Mouse (Mus musculus): ENCODE measurements around the gene Cdc16.
"Not testable (repeated sequence)": the region's sequence is repeated elsewhere in the genome, so short reads cannot be mapped to it uniquely, and the experiment has no call there.

Gene Cdc16

DNA sequence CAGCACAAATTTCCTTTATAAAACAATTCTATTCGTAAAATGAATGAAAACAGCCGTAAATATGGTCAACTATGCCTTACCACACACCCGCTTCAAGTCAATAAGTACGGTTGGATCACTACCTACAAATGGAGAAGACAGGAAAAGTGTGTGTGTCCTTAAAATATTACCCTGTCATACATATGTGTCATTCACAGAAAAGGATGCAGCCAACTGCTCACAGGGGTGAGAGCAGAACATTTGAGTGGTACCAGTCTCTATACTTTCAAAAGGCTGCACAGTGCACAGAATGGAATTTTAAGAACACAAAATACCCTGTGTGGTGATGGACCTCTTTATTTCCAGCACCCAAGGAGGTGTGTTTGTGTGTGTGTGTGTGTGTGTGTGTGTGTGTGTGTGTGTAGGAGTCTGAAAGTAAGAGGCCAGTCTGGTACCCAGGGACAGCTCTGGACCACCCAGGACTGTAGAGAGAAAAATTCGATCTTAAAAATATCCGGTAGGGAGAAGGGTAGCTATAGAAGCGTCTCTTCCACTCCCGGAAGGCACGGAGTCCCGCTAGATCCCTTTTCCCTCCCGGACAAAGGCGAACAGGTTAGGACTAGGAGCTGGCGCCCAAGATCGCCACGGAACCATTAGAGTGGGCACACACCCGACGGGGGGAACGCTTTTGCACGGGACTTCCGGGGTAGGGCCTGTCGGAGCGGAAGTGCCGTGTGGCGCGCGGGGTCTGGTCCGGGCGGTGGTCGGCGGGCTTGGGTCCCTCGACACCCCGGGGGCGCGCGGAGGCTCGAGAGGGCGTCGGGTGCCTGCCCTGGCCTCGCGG, at the start of gene Cdc16:
TSS of gene Cdc16 (plus strand) at position 695 of the 823 bp plus-strand sequence.
- peak; percentile 87 to 91 for DNase-seq (ENCODE audit: low spot score in 2 of 2)

DNA sequence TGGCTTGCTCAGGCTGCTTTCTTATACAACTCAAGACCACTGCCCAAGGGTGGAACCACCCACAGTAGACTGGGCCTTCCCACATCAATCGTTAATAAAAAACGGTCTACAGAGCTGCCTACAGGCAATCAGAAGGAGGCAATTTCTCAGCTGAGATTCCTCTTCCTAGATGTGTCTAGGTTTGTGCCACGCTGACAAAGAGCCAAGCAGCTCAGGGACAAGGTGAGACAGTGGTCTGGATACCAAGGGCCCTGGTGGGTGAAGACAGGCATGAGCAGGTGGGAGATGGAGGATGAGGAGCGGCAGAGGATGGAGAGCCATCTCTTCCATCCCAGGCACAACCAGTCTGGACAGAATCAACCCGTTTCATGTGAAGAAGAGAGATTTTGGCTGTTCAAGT, 49.0 kb upstream of the Cdc16 start:
- no peak for DNase-seq (ENCODE audit: low spot score in 2 of 2)

DNA sequence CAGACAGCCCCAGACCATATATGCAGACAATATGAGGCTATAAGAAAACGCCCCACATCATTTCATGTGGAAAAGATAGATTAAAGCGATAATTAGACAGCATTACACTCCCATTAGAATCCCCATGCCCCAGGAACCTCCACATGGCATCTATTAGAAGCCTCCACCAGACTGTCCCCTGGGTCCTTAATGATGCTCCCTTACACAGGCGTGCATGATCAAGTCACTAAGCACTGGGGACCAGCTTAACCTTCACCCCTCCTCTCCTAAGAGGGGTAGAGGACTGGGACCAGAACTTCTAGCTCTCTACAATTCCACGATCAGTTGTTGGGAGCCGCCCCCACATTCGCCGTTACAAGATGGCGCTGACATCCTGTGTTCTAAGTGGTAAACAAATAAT, 38.5 kb upstream of the Cdc16 start:
- DNase-seq (ENCODE audit: low spot score in 2 of 2): no peak

DNA sequence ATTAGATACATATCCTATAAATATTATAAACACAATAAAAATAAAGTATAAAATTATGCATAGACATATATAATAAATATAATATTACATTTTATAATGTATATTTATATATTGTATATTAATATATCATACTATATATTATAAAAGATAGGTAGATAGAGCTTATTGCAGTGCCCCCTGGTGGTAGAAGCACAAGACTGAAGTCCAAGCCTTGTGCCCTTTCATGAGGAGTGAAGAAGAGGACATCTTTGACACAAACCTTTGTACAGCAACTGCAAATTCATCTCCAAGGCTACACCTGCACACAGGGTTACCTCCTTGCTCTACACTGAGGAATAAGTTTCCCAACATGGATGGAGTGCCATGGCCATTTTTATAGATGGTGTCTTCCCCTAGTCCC, 31.8 kb upstream of the Cdc16 start:
- no peak for DNase-seq (ENCODE audit: low spot score in 2 of 2)

DNA sequence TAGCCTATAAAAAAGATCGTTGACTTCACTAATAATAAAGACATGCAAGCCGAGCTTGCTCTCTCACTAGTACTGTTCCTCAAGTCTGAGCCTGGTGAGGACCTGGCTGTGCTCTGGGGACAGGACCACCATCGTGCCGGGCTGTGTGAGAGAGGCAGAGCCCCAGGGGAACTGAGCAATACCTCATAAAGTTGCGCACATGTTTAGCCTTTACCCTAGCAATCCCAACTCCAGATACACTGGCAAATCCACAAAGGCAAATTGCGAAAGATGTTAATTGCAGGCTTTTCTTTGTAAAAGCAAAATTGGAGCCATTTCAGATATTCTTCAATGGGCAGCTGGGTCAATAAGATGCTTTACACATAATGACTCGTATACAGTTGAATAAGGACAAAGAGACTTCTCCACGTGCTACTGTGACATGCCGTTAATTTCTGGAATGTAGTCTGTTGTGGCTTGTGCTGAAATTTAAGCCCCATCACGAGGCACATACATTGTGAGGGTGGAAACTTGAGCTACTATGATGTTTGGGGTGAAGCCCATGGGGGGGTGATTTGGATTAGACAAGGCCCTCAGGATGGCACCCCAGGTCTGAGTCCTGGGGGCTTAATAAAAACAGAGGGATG, 29.9 kb upstream of the Cdc16 start:
- DNase-seq (ENCODE audit: low spot score in 2 of 2): peak in 1 of 2 experiments; percentile 19

DNA sequence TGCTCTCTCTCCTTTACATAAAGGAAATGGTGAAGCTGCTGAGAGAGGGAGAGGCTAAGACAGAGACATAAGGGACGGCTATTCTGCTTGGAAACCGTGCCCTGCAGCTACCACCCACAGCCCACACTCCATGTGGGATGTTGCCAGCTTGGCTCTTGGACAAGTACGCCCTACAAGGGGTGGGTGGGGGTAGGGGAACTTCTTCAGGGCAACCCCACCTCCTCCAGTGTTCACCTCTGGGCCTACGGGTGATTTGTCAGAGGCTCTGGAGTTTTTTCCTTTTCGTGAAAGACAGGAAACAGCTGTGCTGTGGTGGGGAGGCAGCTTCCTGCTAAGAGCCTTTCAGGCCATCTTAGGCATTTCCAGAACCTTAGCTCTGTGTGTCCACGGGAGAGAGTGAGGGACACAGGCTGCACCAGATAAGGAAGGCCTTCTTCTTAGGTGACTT, 17.1 kb upstream of the Cdc16 start:
- peak in 1 of 2 experiments; percentile 19 for DNase-seq (ENCODE audit: low spot score in 2 of 2)

DNA sequence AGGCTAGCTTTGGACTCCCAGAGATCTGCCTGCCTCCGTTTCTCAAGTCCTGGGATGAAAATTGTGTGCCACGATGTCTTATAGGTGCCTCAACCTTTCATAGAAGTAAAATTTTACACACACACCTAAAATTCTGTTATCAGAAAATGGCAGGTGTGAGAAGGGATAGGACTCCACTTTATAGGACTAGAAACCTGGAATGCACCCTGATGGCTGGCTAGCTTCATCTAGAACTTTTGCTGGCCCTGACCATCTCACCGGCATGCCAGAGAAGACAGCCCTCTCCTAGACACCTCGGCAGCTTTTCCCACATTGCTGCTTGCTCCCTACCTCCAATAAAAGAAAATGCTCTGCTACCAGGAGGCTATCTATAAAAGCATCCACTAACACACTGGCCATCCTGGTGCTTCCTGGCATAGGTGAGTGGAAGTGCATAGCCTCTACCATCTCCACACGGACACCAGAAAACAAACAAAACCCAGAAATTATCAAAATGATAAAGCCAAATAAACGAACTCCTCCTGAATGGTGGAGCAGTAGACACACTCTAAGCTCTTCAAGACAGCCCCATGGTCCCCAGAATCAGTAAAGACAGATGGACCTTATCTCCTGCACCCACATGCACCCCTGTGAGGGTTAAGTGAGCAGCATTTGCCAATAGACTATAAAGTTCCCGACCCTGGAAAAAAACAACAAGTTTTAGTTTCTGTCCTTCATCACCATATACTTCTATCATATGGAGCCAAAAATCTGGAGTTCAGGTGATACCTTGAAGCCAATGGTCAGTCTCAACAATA, 16.5 kb upstream of the Cdc16 start:
- DNase-seq (ENCODE audit: low spot score in 2 of 2): no peak

DNA sequence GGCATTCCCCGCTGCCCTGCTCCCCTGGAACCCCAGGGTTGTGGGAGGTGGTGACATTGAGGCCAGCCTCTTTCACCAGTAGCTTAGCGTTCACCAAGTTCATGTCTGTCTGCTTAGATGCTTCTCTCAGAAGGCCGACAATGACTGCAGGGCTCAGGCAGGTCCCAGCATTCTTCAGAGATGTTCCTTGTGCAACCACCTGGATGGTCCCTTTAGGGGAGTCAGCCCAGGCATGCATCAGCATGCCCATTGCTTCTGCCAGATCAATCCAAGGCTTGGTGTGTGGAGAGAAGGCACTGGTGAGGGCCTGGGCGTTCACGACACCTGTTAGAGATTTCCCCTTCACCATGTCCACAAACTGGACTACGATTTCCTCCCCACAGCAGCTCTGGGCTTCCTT, 11.3 kb upstream of the Cdc16 start:
- not testable (repeated sequence) for DNase-seq (ENCODE audit: low spot score in 2 of 2)

DNA sequence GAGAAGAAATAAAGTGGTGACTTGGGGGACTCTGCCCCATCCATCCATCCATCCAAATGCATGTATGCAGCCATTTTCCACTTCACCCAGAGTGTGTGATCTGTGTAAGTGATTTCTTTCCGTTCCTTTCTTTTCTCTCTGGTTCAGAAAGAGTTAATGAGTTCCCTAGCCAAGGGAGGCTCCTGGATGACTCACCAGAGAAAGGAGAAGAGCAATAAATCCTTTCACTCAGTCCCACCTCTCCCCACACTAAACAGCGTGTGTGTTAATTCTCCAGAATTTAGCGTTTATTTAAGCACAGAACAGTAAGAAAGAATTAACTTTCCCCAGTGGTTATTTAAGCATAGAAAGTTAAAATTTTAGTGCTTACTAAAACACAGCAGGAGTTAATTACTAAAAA, 9.8 kb upstream of the Cdc16 start:
- no peak for DNase-seq (ENCODE audit: low spot score in 2 of 2)

DNA sequence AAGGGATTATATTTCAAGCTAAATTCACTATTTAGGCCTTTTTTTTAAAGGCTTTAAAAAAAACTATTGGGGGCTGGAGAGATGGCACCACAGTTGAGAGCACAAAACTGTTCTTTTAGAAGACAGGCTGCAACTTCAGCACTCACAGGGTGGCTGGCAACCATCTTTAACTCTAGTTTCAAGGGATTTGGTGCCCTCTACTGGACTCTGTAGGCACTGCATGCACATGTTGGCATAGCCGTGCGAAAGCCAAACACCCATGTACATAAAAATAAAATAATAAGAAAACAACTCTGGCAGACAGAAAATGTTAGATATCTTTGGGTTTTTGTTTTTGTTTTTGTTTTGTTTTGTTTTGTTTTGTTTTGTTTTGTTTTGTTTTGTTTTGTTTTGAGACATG, 3.8 kb upstream of the Cdc16 start:
- DNase-seq (ENCODE audit: low spot score in 2 of 2): peak; percentile 63 to 74

DNA sequence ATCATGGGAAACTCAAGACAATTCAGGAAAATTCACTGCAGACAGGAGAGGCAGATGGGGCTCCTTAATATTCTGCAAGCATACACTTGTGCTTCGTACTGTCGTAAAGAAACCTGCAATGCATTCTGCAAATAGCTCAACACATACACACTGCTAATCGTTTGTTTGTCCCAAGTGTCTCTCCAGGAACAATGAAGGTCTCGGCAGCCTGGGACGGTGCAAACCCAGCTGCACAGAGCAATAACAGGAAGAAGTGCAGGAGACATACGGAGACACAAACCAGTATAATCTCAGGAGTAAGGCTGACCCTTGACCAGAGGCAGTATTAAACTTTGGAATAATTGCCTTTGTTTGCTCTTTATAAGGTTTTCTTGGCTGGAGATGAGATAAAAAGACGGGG, 996 bp upstream of the Cdc16 start:
- DNase-seq (ENCODE audit: low spot score in 2 of 2): no peak

DNA sequence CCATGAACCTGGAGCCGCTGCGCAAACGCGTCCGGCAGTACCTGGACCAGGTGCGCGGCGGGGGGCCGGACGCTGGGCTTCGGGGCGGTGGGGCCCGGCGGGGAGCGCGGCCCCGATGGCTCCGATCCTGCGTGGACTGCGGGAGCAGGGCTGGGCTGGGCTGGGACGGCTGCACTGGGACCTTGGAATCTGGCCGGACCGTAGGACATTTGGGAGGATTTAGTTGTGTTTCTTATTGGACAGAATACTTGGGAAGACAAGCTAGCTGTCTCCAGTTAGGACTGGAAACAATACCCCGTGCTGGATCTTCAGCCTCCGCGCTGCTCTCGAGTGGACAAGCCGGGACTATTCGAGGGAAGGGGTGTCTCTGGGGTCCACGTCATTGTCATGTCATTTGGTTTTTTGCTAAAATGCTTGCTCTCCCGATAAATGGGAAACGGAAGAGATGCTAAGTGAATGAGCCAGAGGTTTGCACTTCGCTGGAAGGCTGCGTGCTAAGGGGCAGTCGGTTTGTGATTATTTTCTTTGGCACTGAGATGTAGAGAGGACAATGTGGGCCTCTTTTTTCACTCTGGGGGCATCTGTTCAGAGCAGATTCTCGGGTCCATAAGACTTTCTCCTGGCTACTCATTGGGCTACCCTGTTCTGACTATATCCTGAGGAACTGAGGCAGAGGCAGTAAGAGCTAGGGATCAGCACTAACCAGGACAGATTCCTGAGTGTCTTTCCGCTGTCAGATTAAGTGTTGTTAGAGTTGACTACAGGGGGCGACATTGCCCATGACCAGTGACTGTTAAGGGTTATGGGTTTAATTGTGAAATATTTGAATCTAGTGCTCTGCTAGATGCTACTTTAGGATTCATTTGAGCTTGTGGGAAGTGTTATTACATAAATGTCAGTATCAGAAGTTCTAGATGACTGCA, 590 bp downstream of the Cdc16 start:
- peak; percentile 20 to 24 for DNase-seq (ENCODE audit: low spot score in 2 of 2)

DNA sequence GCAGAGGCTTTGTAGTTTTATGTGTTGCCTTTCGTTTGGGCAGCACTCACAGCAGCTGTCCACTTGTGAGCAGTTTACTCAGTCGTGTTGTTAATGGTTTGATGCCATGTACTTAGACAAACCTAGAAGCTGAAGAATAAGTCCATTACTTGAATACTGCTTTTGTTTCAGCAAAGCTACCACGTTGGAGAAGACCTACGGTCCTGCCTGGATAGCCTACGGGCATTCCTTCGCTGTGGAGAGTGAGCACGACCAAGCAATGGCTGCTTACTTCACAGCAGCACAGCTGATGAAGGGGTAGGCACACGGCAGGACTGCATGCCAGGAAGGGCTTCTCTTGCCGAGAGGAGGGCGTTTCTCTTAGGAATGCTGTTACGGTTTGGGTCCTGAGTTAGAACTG, 11.7 kb downstream of the Cdc16 start:
- no peak for DNase-seq (ENCODE audit: low spot score in 2 of 2)

DNA sequence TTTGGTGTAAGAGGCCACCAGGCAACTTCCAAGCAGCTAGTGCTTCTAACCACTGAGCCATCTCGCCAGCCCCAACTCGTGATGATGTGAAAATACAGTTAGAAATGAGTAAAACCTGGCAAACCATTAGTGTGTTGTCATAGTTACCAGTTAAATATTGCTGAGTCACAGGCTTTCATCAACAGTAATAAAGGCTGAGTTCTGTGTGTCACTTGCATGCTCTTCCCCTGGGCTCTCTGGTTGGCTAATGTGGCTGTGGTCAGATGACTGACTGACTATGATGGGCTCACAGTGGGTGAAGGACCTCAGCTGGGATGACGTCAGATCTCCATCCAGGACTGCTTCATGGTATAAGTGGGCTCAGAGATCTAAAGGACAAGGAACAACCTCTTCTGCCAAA, 23.1 kb downstream of the Cdc16 start:
- no peak for DNase-seq (ENCODE audit: low spot score in 2 of 2)

DNA sequence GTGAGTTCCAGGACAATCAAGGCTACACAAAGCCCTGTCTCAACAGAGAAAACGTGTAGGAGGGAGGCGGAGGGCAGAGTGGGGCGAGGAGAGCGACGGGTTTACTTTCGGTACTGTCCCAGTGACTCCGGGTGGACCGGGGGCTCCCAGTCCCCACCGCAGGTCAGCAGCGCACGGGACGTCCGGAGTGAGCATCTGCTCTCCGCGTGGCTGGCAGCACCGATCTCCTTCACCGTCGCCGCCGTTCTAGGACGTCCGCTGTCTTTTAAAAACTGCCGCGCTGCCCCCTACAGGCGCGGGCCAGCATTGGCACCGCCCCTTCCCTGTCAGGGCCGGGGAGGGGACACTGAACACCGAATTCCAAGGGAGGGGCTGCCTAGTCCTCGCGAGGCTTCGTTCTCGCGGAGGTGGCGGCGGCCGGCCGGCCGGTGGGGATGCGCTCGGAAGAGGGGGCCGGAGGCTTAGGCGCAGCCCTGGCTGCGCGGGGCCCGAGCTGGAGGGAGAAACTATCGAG, 27.8 kb downstream of the Cdc16 start, which contains the start of gene Upf3a:
TSS of gene Upf3a (plus strand) at position 366 of the 514 bp plus-strand sequence.
- peak; percentile 83 to 90 for DNase-seq (ENCODE audit: low spot score in 2 of 2)

DNA sequence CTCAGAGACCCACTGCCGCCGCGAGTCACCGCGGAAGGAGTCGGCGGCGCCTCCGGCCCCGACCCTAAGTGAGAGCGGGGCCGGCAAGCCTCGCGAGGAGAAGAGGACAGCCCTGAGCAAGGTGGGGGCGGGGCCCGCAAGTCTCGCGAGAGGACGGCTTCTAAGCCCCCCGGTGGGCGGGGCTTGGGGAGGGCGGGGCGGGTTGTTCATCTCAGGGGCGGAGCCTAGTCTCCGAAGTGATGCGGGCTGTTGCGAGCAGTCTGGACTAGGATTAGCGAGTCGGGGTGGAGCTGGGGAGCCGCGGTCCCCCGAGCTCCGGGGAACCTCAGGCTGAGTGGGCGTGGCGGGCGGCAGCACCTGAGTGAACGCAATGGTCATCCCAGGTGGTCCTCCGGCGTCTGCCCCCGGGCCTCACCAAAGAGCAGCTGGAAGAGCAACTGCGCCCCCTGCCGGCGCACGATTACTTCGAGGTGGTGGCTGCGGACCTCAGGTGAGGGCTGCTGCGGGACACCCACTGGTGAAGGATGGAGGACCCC, 28.4 kb downstream of the Cdc16 start:
- peak; percentile 93 to 94 for DNase-seq (ENCODE audit: low spot score in 2 of 2)

DNA sequence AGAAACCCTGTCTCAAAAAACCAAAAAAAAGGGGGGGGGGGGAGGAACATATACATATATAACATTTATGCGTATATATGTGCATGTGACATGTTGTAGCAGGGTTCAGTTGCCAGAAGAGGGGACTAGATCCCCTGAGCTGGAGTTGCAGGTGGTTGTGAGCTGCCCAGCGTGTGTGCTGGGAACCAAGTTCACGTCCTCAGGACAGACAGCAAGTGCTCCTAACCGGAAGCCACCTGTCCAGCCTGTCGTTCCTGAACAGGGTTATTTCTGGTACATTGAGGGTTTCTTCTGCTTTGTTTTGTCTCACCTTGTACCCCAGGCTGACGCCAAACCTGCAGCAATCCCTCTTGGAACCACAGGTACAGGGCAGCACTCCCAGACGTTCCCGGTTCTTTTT, 32.1 kb downstream of the Cdc16 start:
- no peak for DNase-seq (ENCODE audit: low spot score in 2 of 2)

DNA sequence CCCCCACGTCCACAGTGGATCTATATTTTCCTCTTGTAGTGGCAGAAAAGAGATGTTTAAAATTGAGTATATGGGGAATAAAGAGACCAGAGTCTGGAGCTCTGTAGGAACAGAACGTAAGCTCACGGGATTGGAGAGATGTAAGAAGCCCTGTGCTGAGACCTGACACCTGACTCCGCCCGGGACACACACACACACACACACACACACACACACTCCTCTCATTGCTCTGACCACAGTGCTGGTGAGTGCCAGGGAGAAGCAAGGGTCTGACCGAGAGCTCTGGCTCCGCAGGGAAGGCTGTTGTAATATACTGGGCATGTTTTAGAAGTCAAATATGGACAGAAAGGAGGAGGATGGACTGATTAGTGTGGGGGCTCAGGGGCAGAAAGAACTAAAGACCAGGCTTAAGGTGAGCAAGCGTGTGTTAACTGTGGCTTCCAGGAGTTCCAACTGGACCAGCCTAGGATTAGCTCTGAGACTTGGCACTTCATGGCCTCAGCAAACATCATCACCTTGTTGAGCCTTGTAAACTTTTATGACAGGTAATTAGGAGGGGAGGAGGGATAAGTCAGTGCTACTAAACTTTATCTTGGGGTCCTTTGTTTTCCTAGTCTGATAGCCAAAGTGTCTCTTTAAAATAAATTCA, 35.7 kb downstream of the Cdc16 start:
- DNase-seq (ENCODE audit: low spot score in 2 of 2): no peak

DNA sequence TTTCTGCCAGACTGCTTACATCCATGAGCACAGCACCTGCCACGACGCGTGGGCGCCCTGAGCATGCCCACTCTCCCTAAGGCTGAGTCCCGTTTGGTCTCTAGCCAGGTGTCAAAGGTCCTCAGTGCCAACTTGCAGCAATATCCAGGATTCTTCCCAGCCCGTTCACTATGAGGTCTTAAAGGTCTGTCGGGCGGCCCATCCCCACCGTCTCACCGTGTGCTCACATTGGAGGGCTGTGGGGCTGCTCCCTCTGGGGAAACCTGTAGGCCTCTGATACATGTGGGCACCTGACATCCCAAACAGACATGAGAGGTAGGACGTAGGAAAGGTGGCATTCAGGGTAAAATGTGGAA, 36.2 kb downstream of the Cdc16 start:
- no peak for DNase-seq (ENCODE audit: low spot score in 2 of 2)

DNA sequence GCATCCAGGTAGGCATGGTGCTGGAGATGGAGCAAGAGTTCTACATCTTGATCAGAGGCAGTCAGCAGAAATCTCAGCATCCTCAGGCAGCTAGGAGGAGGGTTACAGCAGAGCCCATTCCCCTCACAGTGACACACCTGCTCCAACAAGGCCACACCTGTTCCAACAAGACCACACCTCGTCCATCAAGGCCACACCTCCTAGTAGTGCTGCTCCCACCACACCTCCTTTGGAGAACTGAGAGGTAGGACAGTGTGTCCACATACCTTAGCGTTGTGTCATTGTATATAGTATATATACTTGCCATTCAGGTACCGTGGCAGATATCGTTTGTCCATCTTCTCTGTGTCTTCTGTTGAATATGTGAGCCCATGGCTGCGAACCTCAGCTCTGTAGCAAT, 40.2 kb downstream of the Cdc16 start:
- DNase-seq (ENCODE audit: low spot score in 2 of 2): no peak

All from urinary bladder, postnatal 36 days (tissue).